Comparison of ENCODE assay signal across 16 mouse cellular contexts in genomic region chr9:29558915-29559314, GRCm38 (mm10).
DNase-seq lines count a peak whose midpoint lies in the region; ATAC-seq lines count a peak whose summit lies in the region.
"Had no signal": no experiment of that assay in that cellular context is flagged by ENCODE, and none has a peak within 500 bp of the region (broad histone marks: within the 10 kb centered on the region; RNA-seq: fewer than 3 reads in every experiment).

No protein-coding gene starts in this region.

- H3K4me2 ChIP-seq in forebrain, embryonic 11.5 days (ENCODE audit: low read depth, low read length, severe bottlenecking) = no peak overlapping the region
- H3K4me2 ChIP-seq: embryonic facial prominence, embryonic 13.5 days; heart, embryonic 12.5 days; hindbrain, embryonic 14.5 days; intestine, embryonic 15.5 days had no signal

- H3K4me1 ChIP-seq in forebrain, embryonic 11.5 days (replicated peaks; ENCODE audit: control insufficient read depth, insufficient read depth, low read length) = no peaks in the 10 kb centered on the region
- H3K4me1 ChIP-seq: hindbrain, embryonic 10.5 days; intestine, embryonic 15.5 days had no signal

- 88% methylated on average over 4 of the region's 4 CpGs for WGBS in forebrain, embryonic 11.5 days

- peak; percentile 90 for DNase-seq in brain, adult 2 months (ENCODE audit: low read depth, low spot score)
- DNase-seq in cerebellum, adult 11-12 months = peak; percentile 83
- DNase-seq in cerebellum, adult 9-10 months = peak; percentile 90
- DNase-seq in cerebellum, postnatal 25 days = peak; percentile 66 to 70
- DNase-seq in forebrain, embryonic 11.5 days (ENCODE audit: low spot score) = no peak
- DNase-seq in B cell, adult 2 months = no peak
- no peak for DNase-seq in adipocyte (ENCODE audit: low spot score)
- DNase-seq: adrenal gland, postnatal 10 days; gastrocnemius, adult 2 months; kidney, adult 18-20 months had no signal

- H3K36me3 ChIP-seq in forebrain, embryonic 11.5 days (ENCODE audit: control insufficient read depth, insufficient read depth, low read length) = no peaks in the 10 kb centered on the region
- H3K36me3 ChIP-seq: embryonic facial prominence, embryonic 13.5 days; heart, embryonic 12.5 days; hindbrain, embryonic 10.5 days; intestine, embryonic 15.5 days had no signal

- H3K9ac ChIP-seq in forebrain, embryonic 11.5 days (ENCODE audit: low read length) = no peak overlapping the region
- H3K9ac ChIP-seq: embryonic facial prominence, embryonic 13.5 days; heart, embryonic 12.5 days; hindbrain, embryonic 14.5 days; intestine, embryonic 15.5 days had no signal

- H3K27me3 ChIP-seq in forebrain, embryonic 11.5 days (ENCODE audit: control insufficient read depth, insufficient read depth, low read length) = no peaks in the 10 kb centered on the region
- H3K27me3 ChIP-seq: embryonic facial prominence, embryonic 13.5 days; heart, embryonic 12.5 days; intestine, embryonic 15.5 days had no signal

- H3K9me3 ChIP-seq in forebrain, embryonic 11.5 days (ENCODE audit: control insufficient read depth, low read length) = no peaks in the 10 kb centered on the region
- H3K9me3 ChIP-seq: embryonic facial prominence, embryonic 13.5 days; heart, embryonic 12.5 days; hindbrain, embryonic 10.5 days; intestine, embryonic 15.5 days had no signal

- H3K27ac ChIP-seq in forebrain, embryonic 11.5 days (ENCODE audit: low read depth, low read length) = no peak overlapping the region
- H3K27ac ChIP-seq: embryonic facial prominence, embryonic 13.5 days; gastrocnemius, adult 2 months; hindbrain, embryonic 10.5 days; hindbrain, embryonic 14.5 days; intestine, embryonic 15.5 days had no signal

- H3K4me3 ChIP-seq in forebrain, embryonic 11.5 days (ENCODE audit: low read depth, low read length) = no peak overlapping the region
- H3K4me3 ChIP-seq: embryonic facial prominence, embryonic 13.5 days; gastrocnemius, adult 2 months; heart, embryonic 12.5 days; hindbrain, embryonic 10.5 days; intestine, embryonic 15.5 days had no signal

- no peak for ATAC-seq in forebrain, embryonic 11.5 days (replicated peaks; ENCODE audit: low FRiP score)
- ATAC-seq: forebrain, embryonic 14.5 days; intestine, embryonic 15.5 days had no signal

Comparison
In these comparisons a context has a peak if more than half of its experiments do, and no peak if none do; other contexts are left out.
1. DNase-seq: peak in brain, adult 2 months (single experiment), cerebellum, adult 11-12 months (single experiment), cerebellum, adult 9-10 months (single experiment) and cerebellum, postnatal 25 days (2 of 2); none in forebrain, embryonic 11.5 days (single experiment), B cell, adult 2 months (0 of 2) and adipocyte (single experiment).